Mouse (Mus musculus): ENCODE data around the gene Dcx. TPM values are rescaled to one million over a fixed set of nuclear protein-coding genes. Genes with fewer than 3 reads are reported as not detected.

Gene Dcx
- polyA plus RNA-seq (2016; fragmentation: Nextera tagmentation; extraction: Ambion mirVana) = 11.0 and 15.4 TPM in 2 replicates

DNA sequence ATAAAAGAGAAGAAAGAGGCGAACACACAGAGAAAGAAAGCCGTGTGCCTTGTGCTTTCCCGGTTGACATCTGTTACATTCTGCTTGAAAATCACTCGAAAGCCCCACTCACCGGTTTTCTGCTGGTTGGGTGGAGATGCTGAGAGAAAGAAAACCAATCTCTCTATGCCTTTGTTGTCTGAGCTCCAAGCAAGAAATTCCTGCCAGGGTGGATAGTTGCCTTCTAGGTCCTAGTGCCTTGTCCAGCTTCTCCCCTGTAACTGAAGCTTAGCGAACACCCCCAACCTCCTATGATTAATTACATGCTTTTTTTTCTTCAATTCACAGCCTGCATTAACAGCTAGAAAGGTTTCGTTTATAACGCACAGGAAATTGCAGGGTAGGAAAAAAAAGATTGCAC lies at the start of gene Dcx:
TSS of gene Dcx (minus strand) at position 354 of the 400 bp plus-strand sequence.
- Histone ChIP-seq H3K27me3 (ENCODE audit: low read depth, poor library complexity, severe bottlenecking) (peaks cover 48% of the 10 kb centered on the region), H3K4me1 (no peaks in the 10 kb centered on the region; the same call in 1 of the 2 replicates), H3K4me3 (peak within 1 kb of the TSS; percentile 42), H3K9me3 (replicated peaks) (no peaks in the 10 kb centered on the region), H3K27ac (peak within 1 kb of the TSS; percentile 72), H3K36me3 (no peaks in the 10 kb centered on the region)
- no peak for DNase-seq (ENCODE audit: low spot score)
- WGBS = 45% methylated on average over 8 of the region's 8 CpGs

GRCm38 (mm10) chrX:143966249-143966648 lies 33.1 kb upstream of the Dcx start:
- Histone ChIP-seq H3K36me3 (no peaks in the 10 kb centered on the region), H3K27me3 (ENCODE audit: low read depth, poor library complexity, severe bottlenecking) (peaks cover 19% of the 10 kb centered on the region), H3K27ac (no peak overlapping the region), H3K4me1 (no peaks in the 10 kb centered on the region), H3K9me3 (replicated peaks) (no peaks in the 10 kb centered on the region), H3K4me3 (no peak overlapping the region)
- peak; percentile 32 for DNase-seq (ENCODE audit: low spot score)
- WGBS = 51% methylated on average over 6 of the region's 6 CpGs

- WGBS = 86% methylated on average over 2 of the region's 2 CpGs
- no peaks in the 10 kb centered on the region; the same call in 1 of the 2 replicates for H3K4me1 ChIP-seq
- no peak for DNase-seq (ENCODE audit: low spot score)
- H3K9me3 ChIP-seq (replicated peaks) = no peaks in the 10 kb centered on the region
- H3K27ac ChIP-seq = no peak overlapping the region
- no peaks in the 10 kb centered on the region for H3K36me3 ChIP-seq
- H3K27me3 ChIP-seq (ENCODE audit: low read depth, poor library complexity, severe bottlenecking) = peaks cover 43% of the 10 kb centered on the region
- no peak overlapping the region for H3K4me3 ChIP-seq
Measured at GRCm38 (mm10) chrX:143933671-143934070, 560 bp upstream of the Dcx start.

DNA sequence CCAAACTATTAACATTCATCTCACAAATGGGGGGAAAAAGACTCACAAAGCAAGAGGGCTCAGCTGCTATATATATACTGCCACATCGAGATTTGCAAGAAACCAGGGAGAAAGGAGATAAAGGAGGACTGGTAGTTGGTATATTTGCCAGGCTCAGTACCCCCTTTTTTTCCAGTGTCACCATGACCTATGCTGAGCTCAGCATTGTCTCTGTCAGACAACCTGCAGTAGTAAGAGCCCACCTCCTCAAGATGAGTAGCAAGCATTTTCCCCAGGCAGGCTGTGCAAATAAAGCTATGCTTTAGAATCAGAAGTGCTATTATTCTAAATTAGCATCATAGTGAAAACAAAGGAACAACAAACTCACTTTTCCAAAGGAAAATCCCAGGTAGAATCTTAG lies 581 bp downstream of the Dcx start:
- H3K4me3 ChIP-seq = peak overlapping the region; percentile 42
- H3K27ac ChIP-seq = peak overlapping the region; percentile 72
- H3K36me3 ChIP-seq = no peaks in the 10 kb centered on the region
- no peaks in the 10 kb centered on the region for H3K9me3 ChIP-seq (replicated peaks)
- H3K27me3 ChIP-seq (ENCODE audit: low read depth, poor library complexity, severe bottlenecking) = peaks cover 50% of the 10 kb centered on the region
- no peak for DNase-seq (ENCODE audit: low spot score)
- WGBS = 71% methylated on average over 1 of the region's 1 CpGs
- no peaks in the 10 kb centered on the region; the same call in 1 of the 2 replicates for H3K4me1 ChIP-seq

- WGBS = 42% methylated on average over 6 of the region's 6 CpGs
Measured at GRCm38 (mm10) chrX:143931400-143932185, 1.5 kb downstream of the Dcx start.

DNA sequence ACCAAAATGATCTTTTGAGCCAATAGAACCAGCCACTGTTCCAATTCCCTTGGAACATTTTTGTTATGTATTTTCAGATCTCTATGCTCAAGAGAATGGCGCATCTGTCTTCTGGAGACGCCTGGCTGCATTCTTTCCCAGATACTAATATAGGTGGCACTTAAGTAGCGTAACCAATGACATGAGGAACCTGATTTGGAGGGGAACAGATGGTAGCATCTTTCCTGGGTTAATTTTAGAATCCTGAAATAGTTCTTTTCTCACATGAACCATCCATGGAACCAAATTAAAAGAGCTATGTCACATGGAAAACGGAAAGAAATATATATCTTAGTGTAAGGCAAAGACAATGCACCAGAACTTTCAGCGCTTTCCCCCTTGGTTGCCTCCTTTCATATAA lies 11.0 kb downstream of the Dcx start:
- Histone ChIP-seq H3K27me3 (ENCODE audit: low read depth, poor library complexity, severe bottlenecking) (peaks cover 77% of the 10 kb centered on the region), H3K4me1 (no peaks in the 10 kb centered on the region), H3K9me3 (replicated peaks) (no peaks in the 10 kb centered on the region), H3K36me3 (peaks cover 3% of the 10 kb centered on the region; the same call in 1 of the 2 replicates), H3K27ac (no peak overlapping the region), H3K4me3 (no peak overlapping the region)
- WGBS = 92% methylated on average over 5 of the region's 5 CpGs
- no peak for DNase-seq (ENCODE audit: low spot score)

More at GRCm38 (mm10) chrX:143931400-143932185, 1.5 kb downstream of the Dcx start:
- H3K27ac ChIP-seq = 0 out of 2 replicates have a peak overlapping the region, but pooled peaks have one; percentile 72
- no peaks in the 10 kb centered on the region for H3K36me3 ChIP-seq
- no peak for DNase-seq (ENCODE audit: low spot score)
- no peaks in the 10 kb centered on the region for H3K9me3 ChIP-seq (replicated peaks)
- H3K4me1 ChIP-seq = no peaks in the 10 kb centered on the region; the same call in 1 of the 2 replicates
- peak overlapping the region; percentile 42 for H3K4me3 ChIP-seq
- H3K27me3 ChIP-seq (ENCODE audit: low read depth, poor library complexity, severe bottlenecking) = peaks cover 57% of the 10 kb centered on the region

DNA sequence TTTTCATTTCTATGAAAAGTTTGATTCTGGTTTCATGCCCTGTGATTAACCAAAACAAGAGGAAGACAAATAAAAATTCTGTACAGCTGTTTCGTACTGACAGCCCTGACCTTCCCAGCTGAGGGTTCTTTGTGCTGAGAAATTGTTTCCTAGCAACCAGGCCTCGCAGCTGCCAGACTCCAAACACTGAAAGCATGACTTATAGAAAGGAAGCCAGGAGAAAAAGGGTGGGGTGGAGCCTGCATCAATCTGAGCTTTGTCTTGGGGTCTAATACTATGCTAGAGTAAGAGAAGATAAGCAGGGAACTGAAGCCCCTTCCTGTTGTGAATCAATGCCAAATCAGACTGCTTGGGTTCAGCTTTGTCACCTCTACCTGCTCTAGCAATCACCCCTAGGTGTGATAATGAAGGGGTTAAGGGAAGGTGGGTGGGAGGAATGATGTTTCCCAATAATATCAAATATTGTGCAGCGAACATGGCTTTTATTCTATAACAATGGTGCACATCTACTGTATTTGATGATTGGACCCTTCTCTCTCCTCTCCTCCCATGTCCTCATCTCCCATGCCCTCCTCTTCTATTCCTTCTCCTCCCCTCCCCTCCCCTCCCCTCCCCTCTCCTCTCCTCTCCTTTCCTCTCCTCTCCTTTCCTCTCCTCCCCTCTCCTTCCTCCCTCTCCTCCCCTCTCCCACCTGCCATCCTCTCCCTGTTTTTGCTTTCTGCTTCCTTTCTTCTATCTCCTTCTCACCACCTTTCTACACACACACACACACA lies 26.2 kb downstream of the Dcx start:
- WGBS = 58% methylated on average over 3 of the region's 3 CpGs
- H3K36me3 ChIP-seq = no peaks in the 10 kb centered on the region
- H3K9me3 ChIP-seq (replicated peaks) = no peaks in the 10 kb centered on the region
- H3K4me3 ChIP-seq = no peak overlapping the region
- no peak for DNase-seq (ENCODE audit: low spot score)
- H3K27me3 ChIP-seq (ENCODE audit: low read depth, poor library complexity, severe bottlenecking) = peaks cover 48% of the 10 kb centered on the region
- no peaks in the 10 kb centered on the region for H3K4me1 ChIP-seq
- no peak overlapping the region for H3K27ac ChIP-seq

GRCm38 (mm10) chrX:143904689-143905088 lies 28.4 kb downstream of the Dcx start:
- H3K27me3 ChIP-seq (ENCODE audit: low read depth, poor library complexity, severe bottlenecking) = peaks cover 43% of the 10 kb centered on the region
- peak; percentile 60 for DNase-seq (ENCODE audit: low spot score)
- no peak overlapping the region for H3K4me3 ChIP-seq
- H3K4me1 ChIP-seq = no peaks in the 10 kb centered on the region
- H3K9me3 ChIP-seq (replicated peaks) = no peaks in the 10 kb centered on the region
- WGBS = 29% methylated on average over 2 of the region's 2 CpGs
- no peak overlapping the region for H3K27ac ChIP-seq
- no peaks in the 10 kb centered on the region for H3K36me3 ChIP-seq

DNA sequence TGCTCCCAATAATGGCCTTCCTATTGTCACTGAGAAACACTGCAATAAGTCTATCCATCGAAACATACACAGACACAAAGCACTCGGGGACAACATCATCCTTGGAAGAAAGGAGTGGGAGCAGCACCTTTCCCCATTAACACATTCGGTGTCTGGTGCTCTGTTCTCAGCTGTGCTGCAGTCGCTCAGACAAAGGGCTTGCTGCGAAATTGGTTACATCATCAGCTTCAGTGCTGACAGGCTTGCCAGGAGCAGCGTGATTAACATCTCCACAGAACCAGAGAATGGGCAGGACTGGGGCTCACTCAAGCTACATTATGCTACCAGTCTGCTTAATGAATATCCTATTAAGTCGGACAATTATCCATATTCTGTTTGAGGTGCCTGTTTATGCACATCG lies 30.8 kb downstream of the Dcx start:
- no peak for DNase-seq (ENCODE audit: low spot score)
- H3K9me3 ChIP-seq (replicated peaks) = no peaks in the 10 kb centered on the region
- no peaks in the 10 kb centered on the region for H3K4me1 ChIP-seq
- peaks cover 41% of the 10 kb centered on the region for H3K27me3 ChIP-seq (ENCODE audit: low read depth, poor library complexity, severe bottlenecking)
- H3K27ac ChIP-seq = no peak overlapping the region
- no peaks in the 10 kb centered on the region for H3K36me3 ChIP-seq
- WGBS = 59% methylated on average over 8 of the region's 8 CpGs
- no peak overlapping the region for H3K4me3 ChIP-seq

DNA sequence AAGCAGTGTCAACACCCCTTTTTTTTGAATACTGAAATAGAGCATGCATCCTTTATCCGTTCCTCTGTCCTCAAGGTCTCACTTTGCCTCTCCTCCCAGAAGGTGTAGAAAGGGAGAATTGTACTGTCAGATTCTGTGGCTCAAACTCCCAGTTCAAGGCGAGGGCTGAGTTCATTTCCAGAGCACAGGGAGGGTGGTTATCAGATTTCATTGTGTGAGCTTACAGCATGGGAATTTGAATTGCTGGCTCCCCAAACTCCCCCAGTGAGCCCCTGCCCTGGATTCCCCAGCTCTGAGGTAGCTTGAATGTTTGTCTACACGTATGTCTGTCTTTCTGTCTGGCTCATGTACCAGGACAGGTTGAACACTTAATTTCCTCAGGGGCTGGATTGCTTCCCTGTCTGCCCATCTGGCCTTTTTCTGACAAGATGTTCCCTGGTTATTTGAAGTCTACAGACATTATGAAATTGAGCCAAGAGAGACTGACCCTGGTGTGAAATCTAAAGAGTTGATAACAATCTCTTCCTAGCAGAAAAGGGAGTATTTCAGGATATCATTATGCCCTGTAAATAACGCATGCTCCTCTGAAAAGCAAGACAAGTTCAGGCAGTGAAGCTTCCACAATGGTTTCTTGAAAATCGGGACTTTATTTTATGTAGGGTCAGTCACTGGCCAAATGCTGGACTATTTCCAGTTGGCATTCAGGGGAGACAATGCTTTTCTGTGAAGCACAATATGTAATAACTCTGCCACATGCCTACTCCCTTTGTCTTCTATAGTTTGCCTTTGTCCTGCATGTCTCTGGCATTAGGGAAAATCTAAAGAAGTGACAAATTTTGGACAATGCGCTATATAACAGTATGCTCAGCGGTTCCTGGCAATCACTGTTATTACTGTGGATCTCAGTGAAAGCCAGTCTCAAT lies 35.5 kb downstream of the Dcx start:
- H3K36me3 ChIP-seq = no peaks in the 10 kb centered on the region
- WGBS = 77% methylated on average over 7 of the region's 7 CpGs

DNA sequence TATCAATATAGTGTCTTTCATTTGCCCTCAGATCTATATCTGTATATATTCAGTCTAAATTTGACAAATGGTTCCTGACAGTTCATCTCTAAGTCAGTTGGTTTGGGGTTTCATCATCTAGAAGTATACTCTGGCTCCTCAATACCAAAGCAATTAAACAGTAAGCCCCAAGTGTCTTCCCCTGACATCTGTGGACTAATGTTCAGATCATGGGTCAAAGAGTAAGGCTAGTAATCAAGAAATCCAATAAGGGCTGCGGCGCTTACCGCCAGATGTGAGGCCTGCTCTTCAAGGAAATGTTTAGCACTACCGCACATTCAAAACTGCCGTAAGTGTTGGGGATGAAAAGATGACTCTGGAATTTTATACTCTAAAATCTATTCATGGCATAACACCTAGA lies 36.2 kb downstream of the Dcx start:
- Histone ChIP-seq H3K36me3 (no peaks in the 10 kb centered on the region), H3K9me3 (replicated peaks) (no peaks in the 10 kb centered on the region), H3K4me3 (no peak overlapping the region), H3K27me3 (ENCODE audit: low read depth, poor library complexity, severe bottlenecking) (peaks cover 57% of the 10 kb centered on the region), H3K27ac (no peak overlapping the region), H3K4me1 (no peaks in the 10 kb centered on the region)
- WGBS = 77% methylated on average over 5 of the region's 5 CpGs
- DNase-seq (ENCODE audit: low spot score) = no peak

More for the DNA sequence above, 35.5 kb downstream of the Dcx start:
- Histone ChIP-seq H3K27ac (no peak overlapping the region), H3K4me1 (no peaks in the 10 kb centered on the region), H3K9me3 (replicated peaks) (no peaks in the 10 kb centered on the region), H3K4me3 (no peak overlapping the region), H3K27me3 (ENCODE audit: low read depth, poor library complexity, severe bottlenecking) (peaks cover 64% of the 10 kb centered on the region)
- DNase-seq (ENCODE audit: low spot score) = no peak

DNA sequence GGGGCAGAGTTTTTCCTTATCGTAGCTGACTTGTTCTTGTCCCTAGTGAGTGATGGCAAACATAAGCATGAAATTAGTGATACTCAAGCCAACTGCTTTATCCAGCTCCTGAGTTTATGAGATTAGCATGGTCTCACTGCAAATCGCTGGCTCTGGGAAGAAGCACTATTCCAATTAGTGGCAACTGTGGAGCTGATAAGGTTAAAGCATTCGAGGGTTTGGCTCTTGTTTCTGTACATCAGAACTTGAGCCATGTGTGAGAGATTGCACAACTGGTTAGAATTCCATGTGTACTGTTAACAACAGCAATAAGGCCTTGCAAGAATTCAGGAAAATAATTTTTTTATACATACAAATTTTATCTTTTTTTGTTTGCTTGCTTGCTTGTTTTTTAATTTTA lies 39.9 kb downstream of the Dcx start:
- 69% methylated on average over 3 of the region's 3 CpGs for WGBS
- Histone ChIP-seq H3K4me3 (no peak overlapping the region), H3K27ac (no peak overlapping the region), H3K4me1 (no peaks in the 10 kb centered on the region), H3K9me3 (replicated peaks) (no peaks in the 10 kb centered on the region), H3K27me3 (ENCODE audit: low read depth, poor library complexity, severe bottlenecking) (peaks cover 63% of the 10 kb centered on the region), H3K36me3 (no peaks in the 10 kb centered on the region)
- no peak for DNase-seq (ENCODE audit: low spot score)

Data from limb, embryonic 10.5 days (tissue).